Mouse (Mus musculus): Measurements from ENCODE around the gene Catip. TPM values are rescaled to one million over a fixed set of nuclear protein-coding genes. Genes with fewer than 3 reads are reported as not detected.
"Not testable (repeated sequence)": the region's sequence is repeated elsewhere in the genome, so short reads cannot be mapped to it uniquely, and the experiment has no call there.

Catip gene
- polyA plus RNA-seq (2014; fragmentation: Nextera tagmentation; extraction: Ambion mirVana): 0.30 and 0.57 TPM in 2 replicates

DNA sequence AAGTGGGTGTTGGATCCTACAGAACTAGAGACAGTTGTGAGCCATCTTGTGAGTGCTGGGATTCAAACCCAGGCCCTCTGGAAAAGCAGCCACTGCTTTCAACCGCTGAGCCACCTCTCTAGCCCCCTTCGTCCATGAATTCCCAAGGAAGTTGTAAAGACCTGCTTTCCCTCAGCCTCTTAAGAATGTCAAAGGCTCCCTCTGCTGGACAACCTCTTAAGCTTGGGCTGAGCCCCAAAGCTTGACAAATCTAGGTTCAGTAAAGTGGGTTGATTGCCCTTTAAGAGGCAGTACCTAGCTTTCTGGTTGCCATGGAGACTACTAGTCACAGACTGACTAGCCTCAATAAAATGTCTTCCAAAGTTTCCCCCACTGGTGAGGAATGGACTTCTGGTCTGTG lies at the start of gene Catip:
Catip (plus strand) TSS at position 297 of the 400 bp plus-strand sequence.
- DNase-seq (peak; percentile 94), ATAC-seq (ENCODE audit: low FRiP score, low TSS enrichment) (peak; percentile 55; the same call in 1 of the 2 replicates)
- no peak within 1 kb of the TSS for H3K4me2 ChIP-seq (ENCODE audit: low read length)
- no peak within 1 kb of the TSS for H3K9ac ChIP-seq (replicated peaks; ENCODE audit: low read length)
- no peaks in the 10 kb centered on the region for H3K4me1 ChIP-seq (ENCODE audit: control insufficient read depth, insufficient read depth, low read length)
- H3K9me3 ChIP-seq (ENCODE audit: control insufficient read depth, low read length): no peaks in the 10 kb centered on the region
- no peak within 1 kb of the TSS for H3K4me3 ChIP-seq (replicated peaks; ENCODE audit: low read depth, low read length)
- WGBS: 2% methylated on average over 2 of the region's 2 CpGs
- H3K36me3 ChIP-seq (ENCODE audit: control insufficient read depth, insufficient read depth, low read length): no peaks in the 10 kb centered on the region
- no peak within 1 kb of the TSS for H3K27ac ChIP-seq (replicated peaks; ENCODE audit: low read depth, low read length)
- H3K27me3 ChIP-seq (ENCODE audit: control insufficient read depth, insufficient read depth, low read length): no peaks in the 10 kb centered on the region

DNA sequence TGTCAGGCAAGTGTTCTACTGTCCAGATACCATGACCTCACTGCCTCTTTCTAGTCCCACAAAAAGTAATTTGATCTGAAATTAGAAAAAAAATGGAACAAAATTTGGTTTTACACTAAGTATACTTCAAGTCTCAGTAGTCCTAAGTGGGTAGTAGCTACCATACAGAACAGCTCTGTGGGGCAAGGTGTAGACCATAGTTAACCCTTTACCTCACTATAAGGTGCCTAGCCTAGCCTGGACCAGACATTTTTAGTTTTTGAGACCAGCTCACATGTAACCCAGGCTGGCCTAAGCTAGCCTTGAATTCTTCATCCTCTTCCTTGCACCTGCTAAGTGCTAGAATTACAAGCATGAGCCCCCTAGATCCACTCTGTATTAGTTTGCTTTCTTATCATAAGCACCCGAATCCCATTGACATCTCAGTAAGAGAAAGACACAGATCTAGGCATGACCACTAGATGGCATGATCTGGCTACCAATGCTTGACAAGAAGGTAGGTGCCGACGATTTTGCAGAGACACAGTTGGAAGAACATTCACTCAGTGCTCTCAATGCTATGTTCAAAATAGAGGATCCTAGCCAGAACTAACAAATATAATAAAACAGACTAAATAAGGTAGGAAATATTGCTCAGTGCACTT lies 48.7 kb upstream of the Catip start:
- H3K36me3 ChIP-seq (ENCODE audit: control insufficient read depth, insufficient read depth, low read length): no peaks in the 10 kb centered on the region
- DNase-seq (peak; percentile 92), ATAC-seq (ENCODE audit: low FRiP score, low TSS enrichment) (no peak)
- H3K4me3 ChIP-seq (replicated peaks; ENCODE audit: low read depth, low read length): no peak overlapping the region
- H3K4me2 ChIP-seq (ENCODE audit: low read length): no peak overlapping the region
- no peaks in the 10 kb centered on the region for H3K9me3 ChIP-seq (ENCODE audit: control insufficient read depth, low read length)
- 4% methylated on average over 3 of the region's 3 CpGs for WGBS
- H3K27me3 ChIP-seq (ENCODE audit: control insufficient read depth, insufficient read depth, low read length): no peaks in the 10 kb centered on the region
- no peak overlapping the region for H3K9ac ChIP-seq (replicated peaks; ENCODE audit: low read length)
- H3K4me1 ChIP-seq (ENCODE audit: control insufficient read depth, insufficient read depth, low read length): no peaks in the 10 kb centered on the region
- H3K27ac ChIP-seq (replicated peaks; ENCODE audit: low read depth, low read length): no peak overlapping the region

DNA sequence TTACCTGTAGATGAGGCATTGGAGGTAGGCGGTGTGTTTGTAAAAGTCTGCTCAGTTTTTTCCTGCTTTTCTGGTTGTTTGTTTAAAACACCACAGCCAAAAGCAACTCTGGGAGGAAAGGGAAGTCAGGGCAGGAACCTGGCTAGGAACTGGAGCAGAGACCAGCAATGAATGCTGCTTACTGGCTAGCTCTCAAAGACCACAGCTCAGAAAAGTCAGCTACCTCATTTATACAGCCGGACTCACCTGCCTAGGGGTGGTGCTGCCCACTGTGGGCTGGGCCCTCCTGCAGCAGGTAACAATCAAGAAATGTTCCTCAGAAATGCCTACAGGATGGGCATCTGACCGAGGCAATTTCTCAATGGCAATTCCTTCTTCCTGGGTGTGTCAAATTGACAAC lies 47.1 kb upstream of the Catip start:
- Histone ChIP-seq H3K9ac (replicated peaks; ENCODE audit: low read length) (no peak overlapping the region), H3K4me3 (replicated peaks; ENCODE audit: low read depth, low read length) (no peak overlapping the region), H3K4me2 (ENCODE audit: low read length) (no peak overlapping the region), H3K9me3 (ENCODE audit: control insufficient read depth, low read length) (no peaks in the 10 kb centered on the region), H3K4me1 (ENCODE audit: control insufficient read depth, insufficient read depth, low read length) (no peaks in the 10 kb centered on the region), H3K36me3 (ENCODE audit: control insufficient read depth, insufficient read depth, low read length) (no peaks in the 10 kb centered on the region), H3K27ac (replicated peaks; ENCODE audit: low read depth, low read length) (no peak overlapping the region), H3K27me3 (ENCODE audit: control insufficient read depth, insufficient read depth, low read length) (no peaks in the 10 kb centered on the region)
- ATAC-seq (ENCODE audit: low FRiP score, low TSS enrichment) (no peak), DNase-seq (no peak)
- 90% methylated on average over 3 of the region's 3 CpGs for WGBS

DNA sequence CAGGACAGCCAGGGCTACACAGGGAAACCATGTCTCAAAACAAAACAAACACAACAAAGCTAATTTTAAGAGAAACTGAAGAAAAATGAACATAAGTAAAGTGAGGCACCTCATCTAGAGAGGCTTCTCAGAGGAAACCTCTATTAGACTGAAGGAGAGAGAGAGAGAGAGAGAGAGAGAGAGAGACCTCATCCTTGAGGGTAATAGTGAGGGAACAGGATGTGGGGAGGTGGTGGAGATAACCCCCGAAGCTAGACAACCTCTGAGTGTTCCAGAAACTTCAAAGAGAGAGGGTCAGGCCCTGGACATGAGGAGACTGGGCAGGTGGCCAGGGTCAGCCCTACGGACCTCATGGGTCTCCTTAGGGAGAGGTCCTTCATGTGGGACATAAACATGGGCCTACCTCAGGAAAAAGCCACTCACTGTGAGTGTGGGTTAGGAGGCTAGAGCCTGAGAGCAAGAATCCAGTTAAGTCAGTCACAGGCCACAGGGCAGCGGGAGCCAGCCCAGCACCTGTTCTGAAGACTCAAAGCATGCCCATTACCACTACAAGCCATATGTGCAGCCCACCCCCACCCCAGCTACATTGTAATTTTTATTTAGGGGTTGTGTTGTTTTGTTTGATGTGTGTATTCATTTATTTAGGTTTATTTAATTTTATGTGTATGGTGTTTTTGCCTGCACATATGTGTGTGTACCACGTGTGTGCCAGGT lies 45.6 kb upstream of the Catip start:
- Histone ChIP-seq H3K4me2 (ENCODE audit: low read length) (no peak overlapping the region), H3K27ac (replicated peaks; ENCODE audit: low read depth, low read length) (no peak overlapping the region), H3K9ac (replicated peaks; ENCODE audit: low read length) (no peak overlapping the region), H3K4me3 (replicated peaks; ENCODE audit: low read depth, low read length) (no peak overlapping the region), H3K36me3 (ENCODE audit: control insufficient read depth, insufficient read depth, low read length) (no peaks in the 10 kb centered on the region), H3K27me3 (ENCODE audit: control insufficient read depth, insufficient read depth, low read length) (no peaks in the 10 kb centered on the region), H3K4me1 (ENCODE audit: control insufficient read depth, insufficient read depth, low read length) (no peaks in the 10 kb centered on the region), H3K9me3 (ENCODE audit: control insufficient read depth, low read length) (no peaks in the 10 kb centered on the region)
- no peak for ATAC-seq (ENCODE audit: low FRiP score, low TSS enrichment)
- 88% methylated on average over 4 of the region's 4 CpGs for WGBS
- DNase-seq: no peak

DNA sequence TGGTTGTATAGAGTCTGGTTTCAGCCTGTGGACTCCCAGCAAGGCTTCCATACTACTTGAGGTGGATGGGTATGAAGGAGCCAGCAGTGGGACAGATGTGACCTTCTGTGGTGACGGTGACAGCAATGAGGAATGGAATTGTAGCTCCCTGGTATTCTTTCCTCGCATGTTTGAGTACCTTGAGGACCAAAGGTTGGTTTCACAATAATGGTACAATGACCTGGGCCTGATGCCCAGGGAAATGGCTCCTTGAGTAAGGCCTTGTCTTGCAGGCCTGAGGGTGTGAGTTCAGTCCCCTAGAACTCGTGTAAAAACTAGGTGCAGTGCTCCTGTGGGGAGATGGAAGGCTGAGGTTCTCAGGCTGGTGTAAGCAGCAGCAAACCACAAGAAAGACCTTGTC lies 43.2 kb upstream of the Catip start:
- H3K4me3 ChIP-seq (replicated peaks; ENCODE audit: low read depth, low read length): no peak overlapping the region
- H3K27me3 ChIP-seq (ENCODE audit: control insufficient read depth, insufficient read depth, low read length): no peaks in the 10 kb centered on the region
- H3K36me3 ChIP-seq (ENCODE audit: control insufficient read depth, insufficient read depth, low read length): no peaks in the 10 kb centered on the region
- 88% methylated on average over 3 of the region's 3 CpGs for WGBS
- no peaks in the 10 kb centered on the region for H3K4me1 ChIP-seq (ENCODE audit: control insufficient read depth, insufficient read depth, low read length)
- H3K27ac ChIP-seq (replicated peaks; ENCODE audit: low read depth, low read length): no peak overlapping the region
- H3K9me3 ChIP-seq (ENCODE audit: control insufficient read depth, low read length): no peaks in the 10 kb centered on the region
- no peak overlapping the region for H3K9ac ChIP-seq (replicated peaks; ENCODE audit: low read length)
- no peak overlapping the region for H3K4me2 ChIP-seq (ENCODE audit: low read length)
- DNase-seq (no peak), ATAC-seq (ENCODE audit: low FRiP score, low TSS enrichment) (no peak)

DNA sequence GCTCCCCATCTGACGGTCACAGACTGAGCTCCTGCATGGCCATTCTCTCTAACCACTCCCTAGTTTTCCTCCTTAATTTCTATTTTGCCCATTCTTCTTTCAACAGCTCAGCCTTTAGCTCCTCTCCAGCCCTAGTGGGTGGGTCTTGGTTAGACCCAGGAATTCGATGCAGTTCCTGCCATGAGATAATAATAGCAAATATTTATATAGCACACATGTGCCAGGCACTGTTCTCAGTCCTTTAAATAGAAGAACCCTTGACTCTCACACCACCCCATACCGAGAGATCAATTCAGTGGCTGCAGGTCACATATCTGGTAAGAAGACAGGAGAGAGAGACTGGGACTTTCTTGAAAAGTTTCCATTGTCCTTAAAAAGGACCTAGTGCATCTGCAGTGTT lies 40.5 kb upstream of the Catip start:
- 91% methylated on average over 3 of the region's 3 CpGs for WGBS
- Histone ChIP-seq H3K9me3 (ENCODE audit: control insufficient read depth, low read length) (no peaks in the 10 kb centered on the region), H3K36me3 (ENCODE audit: control insufficient read depth, insufficient read depth, low read length) (no peaks in the 10 kb centered on the region), H3K27ac (replicated peaks; ENCODE audit: low read depth, low read length) (no peak overlapping the region), H3K4me3 (replicated peaks; ENCODE audit: low read depth, low read length) (no peak overlapping the region), H3K4me1 (ENCODE audit: control insufficient read depth, insufficient read depth, low read length) (no peaks in the 10 kb centered on the region), H3K4me2 (ENCODE audit: low read length) (no peak overlapping the region), H3K27me3 (ENCODE audit: control insufficient read depth, insufficient read depth, low read length) (no peaks in the 10 kb centered on the region), H3K9ac (replicated peaks; ENCODE audit: low read length) (no peak overlapping the region)
- ATAC-seq (ENCODE audit: low FRiP score, low TSS enrichment) (no peak), DNase-seq (no peak)

DNA sequence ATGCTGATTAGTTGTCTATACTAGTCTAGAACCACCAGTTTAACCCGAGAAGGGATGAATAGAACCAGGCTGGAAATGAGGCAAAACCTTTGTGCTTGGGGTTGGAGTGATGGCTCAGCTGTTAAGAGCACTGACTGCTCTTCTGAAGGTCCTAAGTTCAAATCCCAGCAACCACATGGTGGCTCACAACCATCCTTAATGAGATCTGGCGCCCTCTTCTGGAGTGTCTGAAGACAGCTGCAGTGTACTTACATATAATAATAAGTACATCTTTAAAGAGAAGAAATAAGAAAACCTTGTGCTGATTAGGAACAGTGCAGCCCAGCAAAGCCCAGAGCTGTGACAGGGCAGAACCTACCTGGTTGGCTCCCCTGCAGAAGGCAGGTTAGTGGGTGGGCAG lies 35.0 kb upstream of the Catip start:
- H3K27ac ChIP-seq (replicated peaks; ENCODE audit: low read depth, low read length); H3K9ac ChIP-seq (replicated peaks; ENCODE audit: low read length); H3K9me3 ChIP-seq (ENCODE audit: control insufficient read depth, low read length); H3K4me2 ChIP-seq (ENCODE audit: low read length); H3K36me3 ChIP-seq (ENCODE audit: control insufficient read depth, insufficient read depth, low read length); H3K27me3 ChIP-seq (ENCODE audit: control insufficient read depth, insufficient read depth, low read length); H3K4me3 ChIP-seq (replicated peaks; ENCODE audit: low read depth, low read length); DNase-seq; ATAC-seq (ENCODE audit: low FRiP score, low TSS enrichment); H3K4me1 ChIP-seq (ENCODE audit: control insufficient read depth, insufficient read depth, low read length): not testable (repeated sequence)
- 76% methylated on average over 2 of the region's 2 CpGs for WGBS

DNA sequence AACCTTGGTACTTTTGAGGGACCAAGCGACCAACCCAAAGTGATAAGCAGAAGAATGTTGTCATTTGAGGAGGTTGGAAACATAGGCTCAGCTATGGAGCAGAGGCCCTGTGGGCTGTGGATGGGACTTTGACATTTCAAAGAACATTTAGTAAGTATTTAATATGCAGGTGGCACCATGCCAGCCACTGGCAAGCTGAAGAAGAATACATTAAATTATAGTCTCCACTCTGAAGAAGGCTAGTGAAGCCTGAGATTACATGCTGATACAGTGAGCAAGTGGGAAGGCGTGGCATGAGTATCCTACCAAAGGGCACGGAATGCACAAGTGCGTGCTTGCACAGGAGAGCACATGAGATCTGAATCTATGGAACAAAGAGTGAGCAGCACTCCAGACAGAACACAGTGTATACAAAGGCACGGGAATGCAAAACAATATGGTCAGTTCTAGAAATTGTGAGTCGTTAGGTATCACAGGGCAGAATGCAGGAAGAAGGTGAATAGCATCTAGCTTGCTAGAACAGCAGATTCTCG lies 31.9 kb upstream of the Catip start:
- peak; percentile 42 for DNase-seq
- H3K27me3 ChIP-seq (ENCODE audit: control insufficient read depth, insufficient read depth, low read length): no peaks in the 10 kb centered on the region
- H3K9ac ChIP-seq (replicated peaks; ENCODE audit: low read length): no peak overlapping the region
- no peaks in the 10 kb centered on the region for H3K9me3 ChIP-seq (ENCODE audit: control insufficient read depth, low read length)
- H3K27ac ChIP-seq (replicated peaks; ENCODE audit: low read depth, low read length): 0 out of 2 replicates have a peak overlapping the region, but pooled peaks have one; percentile 4
- H3K4me3 ChIP-seq (replicated peaks; ENCODE audit: low read depth, low read length): no peak overlapping the region
- no peak overlapping the region for H3K4me2 ChIP-seq (ENCODE audit: low read length)
- no peak for ATAC-seq (ENCODE audit: low FRiP score, low TSS enrichment)
- no peaks in the 10 kb centered on the region for H3K36me3 ChIP-seq (ENCODE audit: control insufficient read depth, insufficient read depth, low read length)
- peaks cover 12% of the 10 kb centered on the region for H3K4me1 ChIP-seq (ENCODE audit: control insufficient read depth, insufficient read depth, low read length)
- WGBS: 83% methylated on average over 7 of the region's 7 CpGs

Data from midbrain, embryonic 14.5 days (tissue).